Mouse (Mus musculus) layer of hippocampus, adult 9-10 months (tissue): Measurements from ENCODE around the gene Fkbp10.
A peak's percentile ranks its signal among the peaks of the same experiment; 100 is the strongest.

Experiments used
- DNase-seq: peaks from one replicate; pipeline ENCODE4 v3.0.0; 2022; ENCODE audit warnings: low spot score

Fkbp10 gene

DNA sequence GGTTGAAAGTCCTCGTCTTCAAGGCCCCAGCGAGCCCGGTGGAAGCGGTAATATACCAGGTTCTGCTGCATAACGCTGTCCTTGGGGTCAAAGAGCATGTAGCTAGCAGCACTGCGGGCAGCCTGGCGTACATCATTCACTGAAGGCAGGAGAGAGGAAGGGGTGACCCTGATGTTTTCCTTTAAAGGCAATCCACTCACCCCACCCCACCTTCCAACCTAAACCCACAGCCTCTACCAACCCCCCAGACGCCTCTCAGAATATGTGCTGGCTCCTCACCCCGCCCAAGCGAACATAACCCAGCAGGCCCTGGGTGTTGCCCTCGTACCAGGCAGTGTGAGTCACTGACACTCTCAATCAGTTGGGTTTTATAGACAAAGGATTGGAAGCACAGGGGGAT lies 3.8 kb upstream of the Fkbp10 start:
- DNase-seq = no peak

- DNase-seq = no peak
Observed at GRCm38 (mm10) chr11:100413541-100413940, 2.0 kb upstream of the Fkbp10 start.

- DNase-seq = no peak
Observed at GRCm38 (mm10) chr11:100414021-100414913, 1.2 kb upstream of the Fkbp10 start, which contains the start of gene P3h4. Gene P3h4, minus strand, starts transcription at chr11:100414836.

- DNase-seq = no peak
Observed at GRCm38 (mm10) chr11:100421537-100421936, 6.0 kb downstream of the Fkbp10 start.

DNA sequence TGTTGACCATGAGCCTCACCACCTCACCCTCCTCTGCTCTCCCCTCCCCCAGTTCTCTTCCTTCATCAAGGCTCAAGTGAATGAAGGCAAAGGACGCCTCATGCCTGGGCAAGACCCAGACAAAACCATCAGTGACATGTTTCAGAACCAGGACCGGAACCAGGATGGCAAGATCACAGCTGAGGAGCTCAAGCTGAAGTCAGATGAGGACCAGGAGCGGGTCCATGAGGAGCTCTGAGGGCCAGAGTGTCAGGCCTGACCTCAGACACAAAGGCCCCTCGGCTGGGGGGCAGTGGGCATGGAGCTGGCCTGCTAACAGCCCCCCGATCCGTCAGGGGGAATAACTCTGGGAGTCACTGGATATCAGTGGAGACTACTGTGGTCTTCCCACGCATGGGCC lies 8.3 kb downstream of the Fkbp10 start:
- DNase-seq = no peak

- DNase-seq = peak; percentile 57
Observed at GRCm38 (mm10) chr11:100425851-100426250, 10.4 kb downstream of the Fkbp10 start.

DNA sequence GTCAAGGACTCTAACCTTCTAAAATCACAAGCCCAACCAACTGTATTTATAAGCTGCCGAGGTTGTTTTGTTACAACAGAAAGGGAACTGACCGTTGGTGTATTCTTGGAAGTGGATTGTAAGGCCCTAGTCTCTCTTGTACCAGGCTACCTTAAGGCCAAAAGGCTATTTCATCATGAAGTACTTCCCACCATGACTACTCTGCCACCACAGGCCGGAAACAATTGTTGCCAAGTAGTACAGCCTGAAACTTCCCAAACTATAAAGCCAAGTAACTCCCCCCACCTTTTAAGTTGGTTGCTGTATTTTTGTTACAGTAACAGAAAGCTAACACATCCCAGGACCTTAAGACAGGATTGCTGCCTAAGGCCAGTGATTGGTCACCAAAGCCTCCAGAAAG lies 11.3 kb downstream of the Fkbp10 start:
- DNase-seq = no peak

DNA sequence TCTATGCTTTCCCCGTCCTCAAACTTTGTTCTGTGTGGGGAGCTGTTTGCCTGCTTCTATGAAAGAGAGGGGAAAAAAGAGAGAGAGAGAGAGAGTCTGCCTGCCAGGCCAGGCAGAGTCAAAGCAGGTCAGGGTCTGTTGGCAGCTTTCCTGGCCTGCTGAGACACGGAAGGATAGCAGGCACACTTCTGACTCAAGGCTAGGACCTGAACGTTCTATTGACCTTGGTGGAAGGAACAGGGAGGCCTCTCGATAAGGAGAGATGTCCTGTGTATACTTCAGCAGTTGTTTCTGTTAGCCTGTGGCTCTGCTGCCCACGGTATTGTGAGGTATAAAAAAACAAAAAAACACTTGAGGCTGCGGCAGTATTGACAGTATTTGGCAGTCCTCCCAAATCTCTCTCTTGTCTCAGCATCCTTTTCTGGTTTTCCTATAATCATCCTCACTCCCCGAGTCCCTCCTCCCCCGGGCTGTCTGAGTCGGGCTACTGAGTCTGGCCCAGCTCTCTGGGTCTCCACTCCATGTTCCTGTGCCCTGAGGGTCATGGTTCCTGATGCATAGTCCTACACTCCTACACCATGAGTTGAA lies 13.2 kb downstream of the Fkbp10 start:
- DNase-seq = no peak

DNA sequence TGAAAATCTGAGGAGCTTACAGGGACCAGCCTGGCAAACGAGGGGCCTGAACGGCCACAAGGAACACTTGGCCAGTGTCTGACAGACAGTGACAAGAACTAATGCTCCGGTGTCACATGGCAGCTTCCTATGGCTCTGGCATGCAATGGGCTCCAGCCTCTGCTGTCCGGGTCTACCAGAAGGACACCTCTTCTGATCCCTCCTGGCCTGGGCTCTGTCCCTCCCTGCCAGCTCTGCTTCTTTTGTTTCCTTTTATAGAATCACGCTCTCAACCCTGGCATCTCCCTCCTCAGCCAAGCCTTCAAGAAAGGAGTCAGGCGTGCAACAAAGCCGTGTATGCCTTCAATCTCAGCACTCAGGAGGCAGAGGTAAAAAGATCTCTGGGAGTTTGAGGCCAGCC lies 14.6 kb downstream of the Fkbp10 start:
- DNase-seq = no peak

GRCm38 (mm10) chr11:100432002-100432401 lies 16.5 kb downstream of the Fkbp10 start:
- DNase-seq = no peak

GRCm38 (mm10) chr11:100435678-100436246 lies 20.3 kb downstream of the Fkbp10 start:
- no peak for DNase-seq

GRCm38 (mm10) chr11:100437901-100438300 lies 22.4 kb downstream of the Fkbp10 start:
- no peak for DNase-seq

GRCm38 (mm10) chr11:100440691-100441522 lies 25.4 kb downstream of the Fkbp10 start:
- peak; percentile 52 for DNase-seq

- DNase-seq = no peak
Observed at GRCm38 (mm10) chr11:100441797-100442196, 26.3 kb downstream of the Fkbp10 start, which contains the start of the genes Nt5c3b and Klhl10. Gene Nt5c3b, minus strand, starts transcription at chr11:100441808. Gene Klhl10, plus strand, starts transcription at chr11:100441917.

GRCm38 (mm10) chr11:100442625-100443024 lies 27.1 kb downstream of the Fkbp10 start:
- no peak for DNase-seq

GRCm38 (mm10) chr11:100457247-100457646 lies 41.8 kb downstream of the Fkbp10 start:
- no peak for DNase-seq

DNA sequence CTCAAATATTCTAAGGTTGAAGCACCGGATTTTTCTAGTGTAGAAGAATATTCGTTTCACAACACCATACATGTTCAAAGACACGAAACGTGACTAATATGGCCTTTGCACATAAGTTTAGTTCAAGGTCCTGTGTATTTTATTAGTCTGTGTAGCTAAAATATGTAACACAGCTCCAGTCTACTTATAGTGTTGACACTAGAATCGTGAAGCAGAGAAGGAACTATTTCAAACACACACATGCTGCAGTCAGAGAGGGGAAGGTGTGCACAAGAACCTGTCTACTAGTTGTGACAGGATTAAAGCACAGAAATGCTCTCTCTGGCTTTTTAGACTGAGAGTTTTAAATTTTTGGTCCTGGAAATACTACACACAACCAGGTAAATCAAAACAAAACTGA lies 42.2 kb downstream of the Fkbp10 start:
- DNase-seq = no peak

DNA sequence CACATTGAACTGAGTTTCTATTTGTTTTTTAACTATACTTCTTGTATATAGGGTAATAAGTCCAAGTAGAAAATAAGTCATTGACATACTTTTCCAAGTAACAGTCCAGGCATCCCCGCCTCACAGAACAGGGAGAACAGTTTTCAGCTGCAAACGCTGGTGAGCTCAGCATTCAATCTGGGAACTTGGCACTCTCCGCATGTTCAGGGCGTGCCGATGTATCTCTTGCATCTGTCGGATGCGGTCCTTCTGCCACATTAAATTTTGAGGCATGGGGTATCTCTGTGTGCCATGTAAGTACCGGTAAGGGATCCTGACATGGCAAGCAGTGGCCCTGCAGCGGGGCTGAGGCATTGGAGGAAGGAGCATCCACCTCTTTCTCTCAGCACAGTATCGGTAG lies 47.2 kb downstream of the Fkbp10 start:
- no peak for DNase-seq

- no peak for DNase-seq
Observed at GRCm38 (mm10) chr11:100465229-100465792, 49.8 kb downstream of the Fkbp10 start.

DNA sequence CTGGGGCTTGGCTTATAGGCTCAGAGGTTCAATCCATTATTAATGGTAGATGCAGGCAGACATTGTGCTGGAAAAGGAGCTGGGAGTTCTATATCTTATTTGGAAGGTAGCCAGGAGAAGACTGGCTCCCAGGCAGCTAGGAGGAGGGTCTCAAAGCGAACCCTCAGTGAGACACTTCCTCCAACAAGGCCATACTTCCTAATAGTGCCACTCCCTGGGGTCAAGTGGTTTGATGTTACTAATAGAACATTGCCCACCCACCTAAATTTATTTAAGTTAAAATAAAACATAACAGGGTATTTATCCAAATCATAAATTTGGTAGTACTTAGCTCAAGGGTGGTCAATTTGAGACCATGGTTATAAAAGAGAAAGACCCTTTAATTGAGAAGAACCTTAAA lies 50.3 kb downstream of the Fkbp10 start:
- no peak for DNase-seq

DNA sequence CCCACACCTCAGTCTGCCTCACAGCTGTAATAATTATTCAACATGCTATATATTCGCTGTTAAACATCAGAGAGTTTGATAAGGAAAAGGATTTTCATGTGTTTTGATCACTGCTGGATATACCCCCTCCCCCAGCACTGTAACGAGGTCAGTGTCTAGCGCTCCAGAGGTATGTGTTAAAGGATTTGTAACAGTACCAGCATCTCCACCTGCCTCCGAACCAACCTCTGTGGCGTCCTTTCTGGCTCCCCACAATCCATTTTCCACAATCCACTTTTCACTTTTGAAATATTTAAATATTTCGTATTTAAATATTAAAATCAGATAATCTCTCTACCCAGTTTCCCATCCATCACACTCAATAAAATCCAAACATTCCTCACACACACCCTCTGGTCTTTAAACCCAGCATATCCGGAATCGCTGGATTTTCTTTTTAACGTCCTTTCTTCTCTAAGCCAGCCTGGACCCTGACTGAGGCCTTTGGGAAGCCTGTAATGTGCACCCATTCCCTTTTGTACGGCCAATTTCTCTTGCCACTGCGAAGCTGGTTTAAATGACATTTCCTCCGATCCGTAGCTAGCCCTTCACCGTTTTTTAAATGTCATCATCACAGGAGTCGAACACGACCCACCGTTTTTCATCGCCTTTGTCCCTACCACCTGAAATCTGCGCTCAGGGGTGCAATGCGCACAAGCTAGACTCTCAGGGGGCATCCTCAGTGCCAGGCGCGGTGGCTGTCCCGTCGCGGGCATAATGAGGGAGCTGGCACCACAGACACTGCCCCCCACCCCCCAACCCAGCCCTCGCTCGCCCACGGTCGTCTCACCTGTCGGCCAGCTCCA lies 56.1 kb downstream of the Fkbp10 start:
- DNase-seq = no peak
